Mouse (Mus musculus) NIH3T3 (cell line): ENCODE results near the gene Lhpp.

ENCODE experiments used
- DNase-seq: peaks from one replicate; pipeline ENCODE4 v3.0.0-alpha.2; 2012; ENCODE audit warnings: low read depth

Lhpp gene

DNA sequence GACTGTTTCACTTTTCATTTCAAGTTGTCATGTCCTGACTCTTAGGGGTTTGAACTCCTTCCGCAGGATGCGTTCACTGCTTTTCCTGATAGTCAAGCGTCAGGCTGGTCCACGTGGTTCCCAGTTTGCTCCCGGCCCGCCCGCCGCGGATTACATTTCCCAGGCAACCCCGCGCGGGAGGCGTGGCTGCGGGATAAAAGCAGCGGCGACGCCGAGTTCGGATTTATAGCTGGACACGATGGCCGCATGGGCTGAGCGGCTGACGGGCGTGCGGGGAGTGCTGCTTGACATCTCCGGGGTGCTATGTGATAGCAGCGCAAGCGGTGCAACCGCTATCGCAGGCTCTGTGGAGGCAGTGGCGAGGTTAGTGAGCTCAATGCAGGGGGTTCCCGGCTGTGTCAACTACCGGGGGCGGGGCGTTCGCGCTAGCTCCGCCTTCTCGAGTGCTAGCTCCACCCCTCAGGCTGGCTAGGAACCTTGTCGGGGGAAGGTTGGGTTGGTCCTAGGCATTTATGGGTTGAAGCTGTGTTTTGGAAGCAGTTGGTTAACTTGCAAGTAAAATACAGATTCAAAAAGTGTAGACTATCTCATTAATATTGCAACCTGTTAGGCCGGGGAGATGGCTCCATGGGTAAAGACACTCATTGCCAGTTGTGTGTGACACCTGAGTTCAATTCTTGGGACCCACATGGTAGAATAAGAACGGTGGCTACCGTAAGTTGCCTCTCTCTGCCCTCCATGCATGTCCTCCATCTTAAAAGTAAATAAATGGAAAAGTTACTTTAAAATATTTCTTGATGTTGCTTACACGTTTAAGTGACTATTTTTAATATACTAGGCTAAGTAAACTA is at the start of gene Lhpp:
TSS of gene Lhpp (plus strand) at position 171 of the 851 bp plus-strand sequence.
- DNase-seq, result peak; percentile 77

DNA sequence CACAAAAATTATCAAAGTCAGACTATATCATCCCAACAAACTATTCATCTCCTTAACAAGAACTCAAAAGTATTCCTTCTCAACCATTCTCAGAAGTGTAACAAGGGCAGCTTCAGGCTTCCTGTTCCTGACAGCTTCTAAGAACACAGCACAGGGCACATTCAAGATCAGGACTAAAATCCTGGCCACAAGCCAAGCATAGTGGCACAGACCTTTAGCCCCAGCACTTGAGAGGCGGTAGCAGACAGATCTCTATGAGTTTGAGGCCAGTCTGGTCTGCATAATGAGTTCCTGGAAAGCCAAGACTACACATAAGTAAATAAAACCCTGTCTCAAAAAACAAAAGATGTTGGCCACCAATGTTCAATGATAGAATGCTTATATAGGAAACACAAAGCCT is 44.6 kb upstream of the Lhpp start:
- no peak for DNase-seq

DNA sequence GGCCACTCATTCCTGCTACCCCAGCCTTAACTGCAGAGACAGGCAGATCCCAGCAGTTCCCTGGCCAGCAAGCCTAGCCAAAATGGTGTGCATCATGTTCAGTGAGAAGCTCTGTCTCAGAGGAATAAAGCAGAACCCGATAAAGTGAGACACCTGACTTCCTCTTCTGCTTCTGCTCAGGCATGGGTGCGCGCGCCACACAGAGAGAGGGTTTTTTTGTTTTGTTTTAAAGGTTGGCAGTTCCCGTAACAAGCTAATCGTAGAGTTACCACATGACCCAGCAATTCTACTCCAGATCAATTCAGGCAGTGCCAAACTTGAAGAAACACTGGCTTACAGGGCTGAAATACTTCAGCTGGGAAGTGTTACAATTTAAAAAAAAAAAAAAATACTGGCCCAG is 41.6 kb upstream of the Lhpp start:
- no peak for DNase-seq

- peak; percentile 18 for DNase-seq
Observed at GRCm38 (mm10) chr7:132570071-132570470, 40.4 kb upstream of the Lhpp start.

- peak; percentile 67 for DNase-seq
Observed at GRCm38 (mm10) chr7:132571481-132571880, 39.0 kb upstream of the Lhpp start.

DNA sequence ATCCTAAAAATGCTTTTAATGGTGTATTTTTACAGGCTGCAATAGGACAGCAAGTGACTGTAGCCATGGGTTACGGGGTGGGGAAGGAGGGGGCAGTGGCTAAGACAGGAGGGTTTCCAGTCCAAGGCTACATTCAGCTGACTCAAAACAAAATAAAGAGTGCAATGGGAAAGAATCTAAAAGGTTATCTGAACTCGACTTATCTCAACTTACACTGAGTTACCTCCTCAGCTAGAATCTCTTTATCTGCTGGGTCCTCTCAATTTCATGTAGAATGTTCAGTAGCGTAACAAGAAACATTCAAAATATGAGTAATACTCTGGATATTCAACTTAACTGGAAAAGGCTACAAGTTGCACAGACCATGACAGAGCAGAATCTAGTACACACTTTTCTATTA is 37.7 kb upstream of the Lhpp start:
- peak; percentile 24 for DNase-seq

DNA sequence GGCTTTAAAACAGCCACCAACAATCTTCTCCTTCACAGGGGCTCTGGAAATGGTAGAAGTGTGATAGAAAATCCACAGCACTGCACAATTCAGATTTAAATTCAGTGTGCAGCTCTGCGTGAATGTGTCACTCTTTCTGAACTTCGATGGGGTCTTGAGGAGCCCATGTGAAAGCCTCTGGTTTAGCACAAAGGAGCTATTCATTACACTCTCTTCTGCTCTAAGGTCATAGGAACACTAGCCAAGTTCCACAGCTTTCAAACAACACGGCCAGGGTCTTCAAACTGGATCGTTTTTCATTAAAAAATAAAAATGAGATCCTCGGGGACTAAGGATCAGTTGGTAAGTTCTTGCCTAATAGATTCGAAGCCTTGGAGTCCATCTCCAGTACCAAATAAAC is 37.2 kb upstream of the Lhpp start:
- peak; percentile 9 for DNase-seq

GRCm38 (mm10) chr7:132574646-132575045 is 35.8 kb upstream of the Lhpp start:
- no peak for DNase-seq

GRCm38 (mm10) chr7:132575623-132576022 is 34.8 kb upstream of the Lhpp start:
- DNase-seq, result peak; percentile 94

GRCm38 (mm10) chr7:132576116-132576650 is 34.3 kb upstream of the Lhpp start, which contains the start of gene Oat:
Gene Oat, minus strand, starts transcription at chr7:132576398.
- DNase-seq, result peak; percentile 97

GRCm38 (mm10) chr7:132576891-132577290 is 33.5 kb upstream of the Lhpp start:
- peak; percentile 50 for DNase-seq

- no peak for DNase-seq
Observed at GRCm38 (mm10) chr7:132580511-132580910, 29.9 kb upstream of the Lhpp start.

DNA sequence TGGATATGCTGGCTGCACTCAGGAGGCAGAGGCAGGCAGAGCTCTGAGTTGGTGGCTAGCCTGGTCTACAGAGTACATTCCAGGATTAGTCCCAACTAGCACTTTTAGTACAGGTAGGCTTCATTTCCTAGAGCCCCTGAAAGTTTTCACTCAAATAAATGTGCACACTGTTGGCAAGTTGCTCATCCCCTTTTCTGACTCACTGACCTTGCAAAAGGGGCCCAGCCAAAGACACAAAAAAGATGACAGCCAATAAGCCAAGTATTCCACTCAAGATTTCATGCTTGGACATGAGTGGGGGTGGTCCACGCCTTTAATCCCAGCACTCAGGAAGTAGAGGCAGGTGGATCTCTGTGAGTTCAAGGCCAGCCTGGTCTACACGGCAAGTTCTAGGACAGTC is 29.0 kb upstream of the Lhpp start:
- no peak for DNase-seq

DNA sequence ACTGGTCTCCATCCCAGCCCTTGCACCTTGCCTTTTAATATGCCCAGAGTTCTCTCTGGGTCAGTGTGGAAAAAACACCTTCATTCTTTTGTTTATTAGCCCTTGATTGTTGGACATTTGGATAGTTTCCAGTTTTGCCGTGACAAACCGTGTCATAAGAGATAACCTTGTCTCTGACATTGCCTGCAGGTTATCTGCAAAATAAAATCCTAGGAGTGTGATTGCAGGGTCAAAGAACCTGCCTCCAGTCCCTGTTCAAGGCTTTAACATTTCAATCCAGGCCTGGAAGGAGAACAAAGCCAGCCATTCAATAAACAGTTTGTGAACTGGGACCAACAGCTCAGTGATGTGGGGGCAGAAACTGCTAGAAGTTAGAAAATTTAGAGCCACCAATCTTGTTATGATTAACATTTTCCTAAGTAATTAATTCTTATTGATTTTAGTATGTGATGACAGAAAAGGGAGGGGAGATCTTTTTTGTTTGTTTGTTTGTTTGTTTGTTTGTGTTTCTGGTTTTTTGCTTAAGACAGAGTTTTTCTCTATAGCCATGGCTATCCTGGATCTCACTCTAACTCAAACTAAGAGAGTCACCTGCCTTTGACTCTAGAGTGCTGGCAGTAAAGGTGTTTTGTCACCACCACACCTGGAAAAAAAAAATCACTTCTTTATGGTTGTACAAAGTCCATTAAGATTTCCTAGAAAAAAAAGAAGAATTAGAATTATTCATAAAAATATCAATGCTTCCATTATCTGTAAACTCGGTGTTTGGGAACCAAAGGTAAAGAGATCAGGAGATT is 24.5 kb upstream of the Lhpp start:
- no peak for DNase-seq

DNA sequence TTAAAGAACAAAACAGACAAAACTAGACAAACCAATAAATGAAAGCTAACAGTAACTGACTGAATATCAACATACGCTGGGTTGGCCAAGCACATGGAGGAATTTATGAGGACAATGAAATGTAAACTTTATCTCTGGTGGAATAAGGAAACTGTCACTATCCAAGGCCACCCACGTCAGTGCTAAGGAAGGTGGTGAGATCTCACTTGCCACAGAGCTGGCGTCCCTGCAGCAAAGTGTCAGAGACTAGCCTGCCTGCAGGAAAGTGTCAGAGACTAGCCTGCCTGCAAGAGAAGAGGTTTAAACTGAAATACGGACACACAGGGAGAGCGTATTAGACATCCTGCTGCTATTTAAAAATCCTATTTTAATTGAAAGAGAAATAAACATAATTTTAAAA is 23.3 kb upstream of the Lhpp start:
- DNase-seq, result no peak

DNA sequence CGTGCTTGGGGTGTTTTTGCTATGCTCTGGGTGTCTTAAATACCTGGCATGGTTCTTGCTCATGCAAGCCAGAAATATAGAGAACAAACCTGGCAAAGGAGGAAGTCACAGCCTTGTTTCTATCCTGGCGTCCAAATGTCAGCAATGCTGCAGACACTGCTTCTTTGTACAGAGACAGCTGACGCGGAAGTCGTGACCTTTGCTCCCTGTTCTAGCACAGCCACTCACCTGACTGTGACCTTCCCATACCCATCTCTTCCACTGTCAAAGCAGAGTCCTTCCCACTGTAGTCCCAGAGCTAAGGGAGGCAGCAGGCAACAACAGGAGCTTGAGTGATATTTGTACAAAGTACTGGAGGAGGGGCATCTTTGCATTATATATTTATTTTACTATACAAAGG is 20.8 kb upstream of the Lhpp start:
- no peak for DNase-seq

GRCm38 (mm10) chr7:132593762-132594161 is 16.7 kb upstream of the Lhpp start:
- no peak for DNase-seq

DNA sequence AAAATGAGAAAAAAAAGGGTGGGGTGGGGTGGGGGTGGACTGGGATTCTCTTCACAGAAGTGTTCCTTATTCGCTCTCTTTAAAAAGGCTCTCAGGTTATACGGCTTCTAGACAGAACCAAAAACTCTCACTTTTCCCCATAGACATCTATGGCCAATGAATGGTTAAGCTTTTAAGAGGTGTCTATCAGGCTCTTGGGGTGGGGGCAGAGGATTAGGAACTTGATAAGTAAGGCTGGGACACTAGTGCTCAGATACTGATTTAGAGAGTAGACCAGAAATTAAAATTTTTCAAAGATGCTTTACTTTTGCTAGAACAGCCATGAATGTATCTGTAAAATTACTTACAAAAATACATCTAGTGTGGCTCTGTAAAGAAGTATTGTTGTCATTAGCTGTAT is 16.1 kb upstream of the Lhpp start:
- no peak for DNase-seq

GRCm38 (mm10) chr7:132595787-132596186 is 14.7 kb upstream of the Lhpp start:
- DNase-seq, result no peak

GRCm38 (mm10) chr7:132596557-132597250 is 13.7 kb upstream of the Lhpp start:
- no peak for DNase-seq

GRCm38 (mm10) chr7:132597251-132598041 is 13.0 kb upstream of the Lhpp start:
- DNase-seq, result no peak
